Mouse (Mus musculus) stomach, embryonic 15.5 days (tissue): ENCODE data around the gene Klhl36. TPM values are rescaled to one million over a fixed set of nuclear protein-coding genes. Genes with fewer than 3 reads are reported as not detected.

Experiments used
- ATAC-seq: fragments of 200-750 bp; cut with Nextera tagmentation; 2 replicates; pipeline ENCODE4 v1.8.0; 2017; ENCODE audit warnings: low read depth, moderate number of reproducible peaks, moderate TSS enrichment; ENCODE audit not compliant: insufficient read depth, low FRiP score
- H3K27ac ChIP-seq: fragments of 300-500 bp; sonication (generic); 2 replicates; pipeline ENCODE4 v1.5.1; 2015; ENCODE audit warnings: mild to moderate bottlenecking, inconsistent platforms
- H3K27me3 ChIP-seq: fragments of 300-500 bp; sonication (generic); replicated peaks from 2 replicates; pipeline ENCODE4 v1.6.1; 2015; ENCODE audit warnings: inconsistent platforms
- H3K36me3 ChIP-seq: fragments of 300-500 bp; sonication (generic); 2 replicates; pipeline ENCODE4 v1.6.1; 2015; ENCODE audit warnings: inconsistent platforms
- H3K4me1 ChIP-seq: fragments of 300-500 bp; sonication (generic); 2 replicates; pipeline ENCODE4 v1.6.1; 2015; ENCODE audit warnings: inconsistent platforms
- H3K4me2 ChIP-seq: fragments of 300-500 bp; sonication (generic); 2 replicates; pipeline ENCODE4 v1.6.1; 2015; ENCODE audit warnings: mild to moderate bottlenecking, inconsistent platforms
- H3K4me3 ChIP-seq: fragments of 300-500 bp; sonication (generic); replicated peaks from 2 replicates; pipeline ENCODE4 v1.5.1; 2015; ENCODE audit warnings: inconsistent platforms
- H3K9ac ChIP-seq: fragments of 300-500 bp; sonication (generic); 2 replicates; pipeline ENCODE4 v1.6.1; 2015; ENCODE audit warnings: inconsistent platforms
- H3K9me3 ChIP-seq: fragments of 300-500 bp; sonication (generic); 2 replicates; pipeline ENCODE4 v1.6.1; 2016; ENCODE audit warnings: inconsistent platforms
- WGBS: fragments of 180-500 bp; shearing (Covaris S2); methylation state at CpG from one replicate; pipeline ENCODE4 v1.1.7; 2015; 5-methylcytosine and 5-hydroxymethylcytosine counted together
- polyA plus RNA-seq: library from polyadenylated mRNA; unstranded; fragments of >200 nt; fragmentation: Nextera tagmentation; extraction: Ambion mirVana; gene quantifications from 2 replicates; pipeline ENCODE4 v1.2.1, GENCODE M21; 2015

Klhl36 gene
- polyA plus RNA-seq, 1 experiment from 2014 or later, result 12.3 TPM

DNA sequence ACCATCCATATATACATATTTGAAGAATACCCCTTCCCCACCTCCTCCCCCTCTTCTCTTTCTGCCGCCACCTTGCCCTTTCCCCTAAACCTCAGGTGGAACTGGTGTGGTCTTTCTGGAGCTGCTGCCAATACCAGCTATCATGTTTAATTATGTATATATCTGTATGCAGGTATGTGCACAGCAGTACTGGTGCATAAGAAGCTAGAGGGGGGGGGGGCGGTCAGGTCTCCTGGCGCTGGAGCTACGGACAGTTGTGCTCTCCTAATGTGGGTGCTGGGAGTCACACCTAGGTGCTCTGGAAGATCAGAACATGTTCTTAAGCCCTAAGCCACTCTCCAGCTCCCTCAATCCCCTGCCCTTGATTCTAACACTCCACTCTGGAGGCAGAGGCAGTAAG lies 35.0 kb downstream of the Klhl36 start:
- no peaks in the 10 kb centered on the region for H3K27me3 ChIP-seq
- H3K9me3 ChIP-seq, result no peaks in the 10 kb centered on the region
- H3K36me3 ChIP-seq, result no peaks in the 10 kb centered on the region
- ATAC-seq, result peak; percentile 39; the same call in 1 of the 2 replicates
- H3K4me3 ChIP-seq, result no peak overlapping the region
- peaks cover 4% of the 10 kb centered on the region; the same call in 1 of the 2 replicates for H3K4me1 ChIP-seq
- no peak overlapping the region for H3K9ac ChIP-seq
- 70% methylated on average over 4 of the region's 4 CpGs for WGBS
- H3K4me2 ChIP-seq, result no peak overlapping the region
- H3K27ac ChIP-seq, result no peak overlapping the region

DNA sequence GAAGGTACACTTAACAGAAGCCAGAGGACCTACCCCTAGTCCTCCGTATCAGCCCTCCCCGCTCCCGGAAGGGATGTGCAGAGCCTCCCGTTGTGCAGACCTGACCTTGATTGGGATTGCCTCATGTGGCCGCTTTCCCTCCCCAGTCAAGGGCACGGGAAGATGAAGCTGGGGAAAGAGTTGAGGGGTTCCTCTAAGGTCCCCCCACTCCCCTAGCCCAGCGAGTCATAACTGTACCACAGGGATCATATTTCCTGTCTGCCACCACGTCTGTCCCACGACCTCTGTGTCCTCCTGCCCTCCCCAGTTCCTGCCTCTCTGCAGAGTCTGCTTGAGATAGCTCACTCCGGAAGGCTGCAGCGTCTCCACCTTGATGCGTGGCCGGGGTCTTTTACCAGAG lies 35.9 kb downstream of the Klhl36 start:
- ATAC-seq, result peak; percentile 35; the same call in 1 of the 2 replicates
- Histone ChIP-seq H3K27me3 (no peaks in the 10 kb centered on the region), H3K9ac (no peak overlapping the region), H3K4me2 (no peak overlapping the region), H3K4me3 (no peak overlapping the region), H3K9me3 (no peaks in the 10 kb centered on the region), H3K36me3 (no peaks in the 10 kb centered on the region), H3K4me1 (peaks cover 4% of the 10 kb centered on the region; the same call in 1 of the 2 replicates), H3K27ac (no peak overlapping the region)
- 26% methylated on average over 13 of the region's 13 CpGs for WGBS

DNA sequence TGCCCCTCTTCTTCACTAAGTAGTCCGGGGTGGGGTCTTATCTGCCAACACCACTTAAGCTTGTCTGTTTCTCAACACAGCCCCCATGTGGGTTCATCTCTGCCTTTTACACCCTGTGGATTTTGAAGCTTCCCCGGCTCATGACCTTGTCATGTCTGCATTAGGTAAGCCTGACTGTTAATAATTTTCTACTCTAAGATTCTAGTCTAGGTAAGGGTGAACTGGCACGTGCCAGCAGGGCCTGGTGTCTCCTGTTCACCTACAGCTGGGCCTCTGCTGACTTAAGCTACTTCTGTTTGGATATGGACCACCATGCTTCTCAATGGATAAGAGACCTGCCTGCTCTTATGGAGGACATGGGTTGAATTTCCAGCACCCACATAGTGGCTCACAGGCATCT lies 39.3 kb downstream of the Klhl36 start:
- WGBS, result 58% methylated on average over 3 of the region's 3 CpGs

DNA sequence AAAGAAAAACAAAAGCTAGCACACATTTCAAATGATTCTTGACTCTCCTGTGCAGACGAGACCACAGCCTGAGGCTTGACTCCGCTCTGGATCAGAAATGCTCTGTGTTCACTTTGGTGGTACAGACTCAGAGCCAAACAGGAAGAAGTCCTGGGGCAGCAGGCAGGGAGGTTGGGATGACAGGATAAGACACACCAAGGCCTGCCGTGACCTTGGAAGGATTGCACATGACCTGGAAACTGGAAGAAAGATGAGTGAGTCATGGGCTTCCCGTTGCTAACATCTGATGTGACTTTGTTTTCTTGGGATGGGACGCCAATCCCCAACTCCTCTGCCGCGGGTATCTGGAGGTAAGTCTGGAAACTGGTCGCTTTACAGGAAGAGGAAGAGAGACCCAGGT lies 39.9 kb downstream of the Klhl36 start:
- Histone ChIP-seq H3K9me3 (no peaks in the 10 kb centered on the region), H3K36me3 (no peaks in the 10 kb centered on the region), H3K9ac (no peak overlapping the region), H3K27me3 (no peaks in the 10 kb centered on the region), H3K4me2 (no peak overlapping the region), H3K4me1 (peaks cover 4% of the 10 kb centered on the region; the same call in 1 of the 2 replicates), H3K27ac (no peak overlapping the region), H3K4me3 (no peak overlapping the region)
- no peak for ATAC-seq
- 66% methylated on average over 8 of the region's 8 CpGs for WGBS

More for the DNA sequence above, 39.3 kb downstream of the Klhl36 start:
- Histone ChIP-seq H3K9ac (no peak overlapping the region), H3K4me2 (no peak overlapping the region), H3K9me3 (no peaks in the 10 kb centered on the region), H3K36me3 (no peaks in the 10 kb centered on the region), H3K4me1 (peaks cover 4% of the 10 kb centered on the region; the same call in 1 of the 2 replicates), H3K4me3 (no peak overlapping the region), H3K27me3 (no peaks in the 10 kb centered on the region), H3K27ac (no peak overlapping the region)
- ATAC-seq, result no peak

DNA sequence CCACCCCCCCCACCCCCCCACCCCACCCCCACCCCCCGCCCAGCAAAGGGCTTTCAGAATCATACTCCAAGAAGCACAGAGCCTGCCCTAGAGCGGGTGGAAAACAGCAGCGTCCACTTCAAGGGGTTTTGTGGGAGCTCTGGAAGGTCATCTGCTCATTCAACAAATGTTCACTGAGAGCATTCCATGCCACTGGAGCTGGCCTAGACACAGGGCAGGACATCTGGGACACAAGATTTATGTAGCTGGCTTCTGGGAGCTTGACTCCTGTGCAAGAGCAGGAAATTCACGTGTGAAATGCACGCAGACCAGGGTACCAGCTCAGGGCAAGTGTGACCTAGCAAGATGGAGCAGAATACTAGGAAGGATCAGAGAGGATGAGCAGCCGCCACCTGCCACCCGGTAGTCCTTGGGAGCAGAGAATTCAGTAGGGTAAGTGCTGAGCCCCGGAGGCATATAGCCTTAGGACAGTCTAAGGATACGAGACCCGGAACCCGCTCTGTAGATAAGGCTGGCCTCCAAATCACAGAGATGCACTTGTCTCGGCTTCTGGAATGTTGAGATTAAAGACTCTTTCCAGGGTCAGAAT lies 42.4 kb downstream of the Klhl36 start:
- no peak overlapping the region for H3K4me2 ChIP-seq

DNA sequence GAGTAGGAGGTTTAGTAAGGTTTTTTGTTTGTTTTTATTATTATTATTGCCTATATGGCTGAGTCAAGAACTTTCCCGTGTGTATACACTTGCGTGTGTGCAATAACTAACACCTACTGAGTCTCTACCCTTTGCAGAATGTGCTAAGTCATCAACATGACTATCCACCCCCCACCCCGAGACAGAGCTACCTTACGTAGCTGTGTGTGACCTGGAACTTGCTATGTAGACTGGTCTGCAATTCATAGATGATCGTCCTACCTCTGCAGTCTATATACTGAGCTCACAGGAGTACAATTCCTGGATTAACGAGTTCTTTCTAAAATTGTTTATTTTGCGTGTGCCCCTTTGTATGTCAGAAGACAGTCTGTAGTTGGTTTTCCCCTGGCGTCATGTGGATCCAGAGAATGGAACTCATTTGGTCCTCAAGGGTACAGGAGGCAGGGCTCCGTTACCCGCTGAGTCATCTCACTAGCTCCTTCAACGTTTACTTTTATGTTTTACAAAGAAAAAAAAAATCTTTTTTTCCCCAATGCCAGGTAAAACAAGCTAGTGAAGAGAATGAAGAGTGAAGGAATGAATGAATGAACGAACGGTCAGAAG lies 48.0 kb downstream of the Klhl36 start, which contains the start of gene Usp10:
Usp10 (plus strand) TSS at position 417 of the 603 bp plus-strand sequence.
- H3K9ac ChIP-seq, result peak within 1 kb of the TSS; percentile 88
- peaks cover 31% of the 10 kb centered on the region for H3K4me1 ChIP-seq
- no peaks in the 10 kb centered on the region for H3K27me3 ChIP-seq
- peak within 1 kb of the TSS; percentile 97 for H3K4me2 ChIP-seq
- ATAC-seq, result no peak
- H3K9me3 ChIP-seq, result no peaks in the 10 kb centered on the region
- WGBS, result 22% methylated on average over 13 of the region's 13 CpGs
- peak within 1 kb of the TSS; percentile 87 for H3K4me3 ChIP-seq
- H3K36me3 ChIP-seq, result no peaks in the 10 kb centered on the region
- peak within 1 kb of the TSS; percentile 96 for H3K27ac ChIP-seq

More for the DNA sequence above, 42.4 kb downstream of the Klhl36 start:
- no peak for ATAC-seq
- Histone ChIP-seq H3K4me1 (no peaks in the 10 kb centered on the region), H3K9me3 (no peaks in the 10 kb centered on the region), H3K4me3 (no peak overlapping the region), H3K27ac (no peak overlapping the region), H3K27me3 (no peaks in the 10 kb centered on the region), H3K36me3 (no peaks in the 10 kb centered on the region), H3K9ac (no peak overlapping the region)
- 45% methylated on average over 12 of the region's 12 CpGs for WGBS

DNA sequence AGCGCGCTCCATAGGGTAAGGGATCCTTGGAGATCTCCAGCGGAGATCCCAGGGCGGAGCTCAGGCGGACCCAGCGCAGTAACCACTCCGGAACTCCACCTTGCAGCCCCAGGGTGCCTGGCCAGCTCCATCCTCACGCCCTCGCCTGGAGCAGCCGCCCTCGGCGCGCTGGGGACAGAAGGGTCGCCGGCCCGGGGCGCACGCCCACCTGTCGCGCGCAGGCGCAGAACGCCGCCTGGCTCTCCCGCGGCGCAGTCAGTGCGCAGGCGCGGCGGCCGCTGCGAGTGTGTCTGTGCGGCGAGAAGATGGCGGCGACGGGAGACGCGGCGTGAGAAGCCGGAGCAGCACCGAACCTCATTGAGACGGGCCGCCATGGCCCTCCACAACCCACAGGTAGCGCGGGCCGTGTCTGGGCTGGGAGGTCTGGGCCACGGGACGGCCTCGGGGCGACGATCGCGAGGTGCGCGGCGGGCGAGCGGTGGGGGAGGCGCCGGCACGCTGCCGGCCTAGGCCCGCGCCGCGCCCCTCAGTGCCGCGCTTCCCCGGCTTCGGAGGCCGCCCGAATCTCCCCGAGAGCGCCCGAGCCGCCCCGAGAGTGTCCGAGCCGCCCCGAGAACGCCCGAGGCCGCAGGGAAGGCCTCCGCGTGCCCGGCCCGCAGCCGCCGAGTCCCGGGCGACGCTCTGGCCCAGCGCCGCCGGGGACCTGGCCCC lies 48.6 kb downstream of the Klhl36 start, which contains the start of gene Gm20388:
Gm20388 (plus strand) TSS at position 295 of the 711 bp plus-strand sequence.
- Histone ChIP-seq H3K36me3 (no peaks in the 10 kb centered on the region), H3K27ac (peak within 1 kb of the TSS; percentile 96), H3K27me3 (no peaks in the 10 kb centered on the region), H3K4me1 (peaks cover 33% of the 10 kb centered on the region), H3K4me2 (peak within 1 kb of the TSS; percentile 97), H3K9ac (peak within 1 kb of the TSS; percentile 88), H3K4me3 (peak within 1 kb of the TSS; percentile 87), H3K9me3 (no peaks in the 10 kb centered on the region)
- under 1% methylated on average over 95 of the region's 97 CpGs for WGBS
- ATAC-seq, result peak; percentile 94

DNA sequence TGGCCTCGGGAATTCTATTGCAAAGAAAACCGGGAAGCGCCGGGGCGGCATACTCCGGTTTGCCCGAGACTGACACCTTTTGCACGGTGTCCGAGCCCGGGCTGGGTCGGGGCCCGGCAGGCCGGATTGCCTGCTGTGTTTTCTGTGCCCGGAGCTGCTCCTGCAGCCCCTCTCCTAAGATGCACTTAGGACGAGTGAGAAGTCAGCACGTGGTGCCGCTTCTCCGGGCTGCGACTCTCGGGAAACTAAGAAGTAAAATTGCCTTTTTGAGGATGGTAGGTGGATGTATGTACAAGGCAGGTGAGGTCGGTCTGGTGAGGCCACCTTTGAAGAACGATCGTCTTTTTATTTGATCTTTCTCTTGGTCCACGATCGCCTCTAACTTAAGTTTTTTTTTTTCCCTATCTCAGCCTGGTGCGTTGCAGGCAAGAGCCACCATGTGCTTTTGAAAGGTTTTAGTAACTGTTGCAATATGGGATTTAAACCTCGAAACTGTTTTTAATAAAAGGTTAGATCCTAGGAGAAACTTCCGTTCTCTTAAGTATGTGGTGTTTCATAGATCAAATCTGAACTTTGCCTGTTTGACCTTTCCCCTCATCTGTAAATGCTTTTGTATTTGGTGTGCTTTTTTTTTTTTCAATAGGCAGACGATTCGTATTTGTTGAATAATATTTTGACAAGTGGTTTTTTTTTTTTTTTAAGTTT lies 49.3 kb downstream of the Klhl36 start:
- peak overlapping the region; percentile 88 for H3K9ac ChIP-seq
- no peaks in the 10 kb centered on the region for H3K27me3 ChIP-seq
- peaks cover 37% of the 10 kb centered on the region for H3K4me1 ChIP-seq
- WGBS, result under 1% methylated on average over 30 of the region's 30 CpGs
- peak overlapping the region; percentile 97 for H3K4me2 ChIP-seq
- peak; percentile 25; the same call in 1 of the 2 replicates for ATAC-seq
- no peaks in the 10 kb centered on the region for H3K36me3 ChIP-seq
- H3K4me3 ChIP-seq, result peak overlapping the region; percentile 87
- H3K27ac ChIP-seq, result peak overlapping the region; percentile 96
- no peaks in the 10 kb centered on the region for H3K9me3 ChIP-seq

DNA sequence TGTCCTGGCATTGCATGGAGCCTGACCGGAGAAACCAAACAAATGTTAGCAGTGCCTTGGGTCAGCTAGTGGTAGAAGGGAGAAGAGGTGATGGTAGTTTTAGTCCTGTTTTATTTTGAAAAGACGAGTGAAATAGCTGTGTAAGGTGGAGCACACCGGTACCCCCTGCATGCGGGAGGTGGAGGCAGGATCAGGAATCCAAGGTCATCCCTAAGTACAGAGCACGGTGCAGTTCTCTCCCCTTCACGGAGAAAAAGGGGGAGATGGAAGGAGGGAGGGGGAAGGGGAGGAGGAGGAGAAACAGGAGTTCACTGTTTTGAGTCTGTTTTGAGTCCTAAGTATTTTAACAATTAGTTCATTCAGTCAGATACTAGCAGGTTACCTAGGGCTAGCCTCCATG lies 50.6 kb downstream of the Klhl36 start:
- Histone ChIP-seq H3K4me3 (peak overlapping the region; percentile 87), H3K27me3 (no peaks in the 10 kb centered on the region), H3K27ac (no peak overlapping the region), H3K36me3 (no peaks in the 10 kb centered on the region), H3K4me1 (peaks cover 49% of the 10 kb centered on the region), H3K9me3 (no peaks in the 10 kb centered on the region), H3K4me2 (peak overlapping the region; percentile 97), H3K9ac (no peak overlapping the region)
- whole genome bisulfite sequencing, result 51% methylated on average over 6 of the region's 6 CpGs
- no peak for ATAC-seq

DNA sequence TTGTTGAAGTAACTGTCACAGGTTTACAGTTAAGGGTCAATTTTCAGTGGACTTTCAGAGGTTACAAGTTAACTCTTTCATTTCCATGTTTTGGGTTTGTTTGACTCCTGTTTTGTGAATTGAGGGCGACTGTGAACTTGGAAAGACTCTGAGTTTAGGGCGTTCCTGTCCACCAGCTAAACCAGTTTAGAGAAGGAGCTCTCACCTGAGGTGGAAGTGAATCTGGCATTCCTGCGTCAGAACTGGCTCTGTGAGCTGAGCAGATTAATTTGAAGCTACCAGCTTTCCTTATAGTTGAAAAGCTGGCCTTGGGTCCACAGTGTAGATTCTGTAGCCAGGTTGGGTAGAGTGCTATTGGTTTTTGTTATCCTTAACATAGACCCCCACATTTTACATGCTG lies 51.1 kb downstream of the Klhl36 start:
- H3K27me3 ChIP-seq, result no peaks in the 10 kb centered on the region
- WGBS, result 59% methylated on average over 3 of the region's 3 CpGs
- peaks cover 49% of the 10 kb centered on the region for H3K4me1 ChIP-seq
- no peaks in the 10 kb centered on the region for H3K9me3 ChIP-seq
- H3K27ac ChIP-seq, result no peak overlapping the region; the same call in 1 of the 2 replicates
- ATAC-seq, result no peak
- H3K36me3 ChIP-seq, result no peaks in the 10 kb centered on the region
- no peak overlapping the region for H3K9ac ChIP-seq
- H3K4me3 ChIP-seq, result no peak overlapping the region
- peak overlapping the region; percentile 97 for H3K4me2 ChIP-seq

DNA sequence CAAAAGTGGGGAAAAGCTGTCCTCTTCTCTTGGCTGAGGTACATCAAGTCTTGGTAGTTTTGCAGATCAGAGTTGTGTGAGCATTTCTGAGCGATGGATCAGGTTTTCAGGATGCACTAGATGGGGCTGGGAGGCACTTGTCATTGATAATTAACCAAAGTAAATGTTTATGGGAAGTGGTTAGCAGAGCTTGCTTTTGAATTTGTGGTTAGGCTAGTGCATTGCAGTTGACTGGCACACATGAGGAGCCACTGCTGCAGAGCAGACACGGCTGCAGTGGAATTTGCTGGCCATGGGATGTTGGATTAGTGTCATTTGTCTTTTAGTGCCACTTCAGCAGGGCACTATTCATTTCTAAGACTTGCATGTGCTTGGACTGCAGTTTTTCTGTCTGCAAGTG lies 52.1 kb downstream of the Klhl36 start:
- H3K9me3 ChIP-seq, result no peaks in the 10 kb centered on the region
- H3K27ac ChIP-seq, result no peak overlapping the region
- peak overlapping the region; percentile 97; the same call in 1 of the 2 replicates for H3K4me2 ChIP-seq
- no peak overlapping the region for H3K4me3 ChIP-seq
- no peak overlapping the region for H3K9ac ChIP-seq
- no peaks in the 10 kb centered on the region for H3K36me3 ChIP-seq
- no peak for ATAC-seq
- 42% methylated on average over 2 of the region's 2 CpGs for WGBS
- peaks cover 49% of the 10 kb centered on the region for H3K4me1 ChIP-seq
- H3K27me3 ChIP-seq, result no peaks in the 10 kb centered on the region
